Mouse (Mus musculus) embryo, embryonic 10.5 days (tissue): ENCODE measurements around the gene Ucn.

ENCODE experiments used
- DNase-seq: peaks from one replicate; pipeline ENCODE4 v3.0.0-alpha.2; 2015; ENCODE audit warnings: low spot score

The Ucn gene

GRCm38 (mm10) chr5:31108000-31108490 lies 30.6 kb downstream of the Ucn start, which contains the start of gene Slc30a3:
TSS of gene Slc30a3 (minus strand) at chr5:31108237.
- no peak for DNase-seq

GRCm38 (mm10) chr5:31105814-31106335 lies 32.8 kb downstream of the Ucn start, which contains the start of gene Dnajc5g:
TSS of gene Dnajc5g (plus strand) at chr5:31106285.
- no peak for DNase-seq

- DNase-seq = no peak
Observed at GRCm38 (mm10) chr5:31095711-31096480, 42.7 kb downstream of the Ucn start.

- DNase-seq = peak; percentile 58
Observed at GRCm38 (mm10) chr5:31094799-31095691, 43.6 kb downstream of the Ucn start.

- peak; percentile 48 for DNase-seq
Observed at GRCm38 (mm10) chr5:31094100-31094798, 44.4 kb downstream of the Ucn start.

- DNase-seq = peak; percentile 46
Observed at GRCm38 (mm10) chr5:31093151-31094041, 45.2 kb downstream of the Ucn start.

- DNase-seq = no peak
Observed at GRCm38 (mm10) chr5:31092231-31092975, 46.2 kb downstream of the Ucn start.
